Mouse (Mus musculus) kidney, embryonic 15.5 days (tissue): ENCODE data around the gene Naa30. TPM values are rescaled to one million over a fixed set of nuclear protein-coding genes. Genes with fewer than 3 reads are reported as not detected.

Experiments
- ATAC-seq: fragments of 200-750 bp; cut with Nextera tagmentation; replicated peaks from 2 replicates; pipeline ENCODE4 v1.8.0; 2017; ENCODE audit warnings: moderate TSS enrichment; ENCODE audit not compliant: low FRiP score
- H3K27ac ChIP-seq: fragments of 300-500 bp; sonication (generic); 2 replicates; pipeline ENCODE4 v1.5.1; 2015; ENCODE audit warnings: mild to moderate bottlenecking, inconsistent platforms
- H3K27me3 ChIP-seq: fragments of 300-500 bp; sonication (generic); 2 replicates; pipeline ENCODE4 v1.6.1; 2015; ENCODE audit warnings: inconsistent platforms
- H3K36me3 ChIP-seq: fragments of 300-500 bp; sonication (generic); 2 replicates; pipeline ENCODE4 v1.6.1; 2015; ENCODE audit warnings: inconsistent platforms
- H3K4me1 ChIP-seq: fragments of 300-500 bp; sonication (generic); 2 replicates; pipeline ENCODE4 v1.6.1; 2015; ENCODE audit warnings: inconsistent platforms
- H3K4me2 ChIP-seq: fragments of 300-500 bp; sonication (generic); 2 replicates; pipeline ENCODE4 v1.6.1; 2015; ENCODE audit warnings: moderate library complexity, mild to moderate bottlenecking, inconsistent platforms
- H3K4me3 ChIP-seq: fragments of 300-500 bp; sonication (generic); replicated peaks from 2 replicates; pipeline ENCODE4 v1.5.1; 2015; ENCODE audit warnings: mild to moderate bottlenecking, inconsistent platforms
- H3K9ac ChIP-seq: fragments of 300-500 bp; sonication (generic); 2 replicates; pipeline ENCODE4 v1.6.1; 2015; ENCODE audit warnings: mild to moderate bottlenecking, inconsistent platforms
- H3K9me3 ChIP-seq: fragments of 300-500 bp; sonication (generic); replicated peaks from 2 replicates; pipeline ENCODE4 v1.6.1; 2016; ENCODE audit warnings: inconsistent platforms
- WGBS: fragments of 180-500 bp; shearing (Covaris S2); methylation state at CpG from one replicate; pipeline ENCODE4 v1.1.7; 2015; ENCODE audit warnings: mixed read lengths; 5-methylcytosine and 5-hydroxymethylcytosine counted together
- polyA plus RNA-seq: library from polyadenylated mRNA; unstranded; fragments of >200 nt; fragmentation: Nextera tagmentation; extraction: Ambion mirVana; gene quantifications from 2 replicates; pipeline ENCODE4 v1.2.1, GENCODE M21; 2015

Gene Naa30
- polyA plus RNA-seq, 1 experiment from 2014 or later: 10.1 TPM

DNA sequence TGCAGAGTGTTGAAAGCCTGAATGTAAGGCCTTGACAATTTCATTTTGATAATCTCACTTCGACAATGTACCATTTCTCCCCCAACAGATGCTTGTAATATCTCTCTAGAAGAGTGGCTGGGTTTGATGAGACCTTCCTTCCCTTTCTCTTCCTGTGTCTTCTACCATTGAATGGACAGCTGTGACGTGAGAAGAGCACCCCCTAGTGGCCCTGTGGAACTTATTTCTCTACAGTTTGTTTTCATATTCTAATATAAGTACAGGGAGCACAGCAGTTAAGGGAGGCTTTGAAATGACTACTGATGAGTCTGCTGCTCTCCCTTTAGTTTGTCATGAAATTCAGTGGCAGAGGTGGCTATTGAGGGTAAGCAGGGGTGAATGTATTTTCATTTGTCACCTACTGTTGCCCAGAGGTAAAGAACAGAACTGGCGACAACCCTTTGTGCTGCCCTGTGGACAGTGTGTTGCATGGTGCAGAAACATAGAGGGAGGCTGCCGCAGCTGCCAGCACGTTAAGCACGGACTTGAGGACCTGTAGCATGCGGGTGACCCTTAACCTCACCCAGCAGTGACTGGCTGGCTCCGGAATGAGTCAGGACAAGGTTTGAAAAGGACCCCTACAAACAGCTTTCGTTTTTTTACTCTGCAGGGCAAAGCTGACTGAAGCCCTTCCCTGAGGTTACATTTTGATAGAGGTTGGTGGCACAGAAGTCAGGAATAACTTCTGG lies 62.9 kb downstream of the Naa30 start:
- H3K27me3 ChIP-seq: no peaks in the 10 kb centered on the region
- H3K27ac ChIP-seq: no peak overlapping the region
- WGBS: 52% methylated on average over 9 of the region's 9 CpGs
- no peaks in the 10 kb centered on the region; the same call in 1 of the 2 replicates for H3K36me3 ChIP-seq
- ATAC-seq: no peak
- no peak overlapping the region for H3K4me3 ChIP-seq
- no peak overlapping the region for H3K4me2 ChIP-seq
- H3K4me1 ChIP-seq: no peaks in the 10 kb centered on the region
- H3K9ac ChIP-seq: no peak overlapping the region
- no peaks in the 10 kb centered on the region for H3K9me3 ChIP-seq

DNA sequence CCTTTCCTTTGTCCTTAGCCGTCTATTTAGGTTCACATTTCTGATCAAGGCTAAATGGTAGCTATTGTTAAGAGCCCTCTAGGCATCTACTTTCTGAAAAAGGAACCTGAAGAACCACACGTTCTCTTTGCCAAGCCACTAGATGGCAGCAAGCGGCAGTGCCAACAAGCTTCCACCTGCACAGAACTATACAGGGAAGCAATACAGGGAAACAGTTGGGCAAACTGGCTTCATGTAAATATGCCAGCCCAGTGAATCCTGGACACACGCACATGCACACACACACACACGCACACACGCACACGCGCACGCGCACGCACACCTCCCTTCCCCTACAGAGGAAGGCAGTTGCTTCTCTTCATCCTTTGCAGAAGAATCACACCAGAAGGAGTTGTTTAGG lies 66.2 kb downstream of the Naa30 start:
- Histone ChIP-seq H3K36me3 (no peaks in the 10 kb centered on the region; the same call in 1 of the 2 replicates), H3K27ac (no peak overlapping the region), H3K9me3 (no peaks in the 10 kb centered on the region), H3K4me1 (no peaks in the 10 kb centered on the region), H3K9ac (no peak overlapping the region), H3K27me3 (no peaks in the 10 kb centered on the region), H3K4me2 (no peak overlapping the region), H3K4me3 (no peak overlapping the region)
- 39% methylated on average over 11 of the region's 11 CpGs for WGBS
- peak; percentile 49; the same call in 1 of the 2 replicates for ATAC-seq

Other genes starting within 250 kb of the Naa30 start
- 26.4 and 29.0 TPM in 2 replicates for gene Ap5m1, start 106.1 kb upstream of the Naa30 start, polyA plus RNA-seq
- 41.9 and 42.4 TPM in 2 replicates for gene Exoc5, start 105.6 kb upstream of the Naa30 start, polyA plus RNA-seq
- 86.7 and 87.7 TPM in 2 replicates for gene ccdc198, start 73.2 kb downstream of the Naa30 start, polyA plus RNA-seq